Mouse (Mus musculus) cerebellum, adult 18-20 months (tissue): ENCODE results near the gene Coasy.
A peak's percentile ranks its signal among the peaks of the same experiment; 100 is the strongest.

Experiments used
- DNase-seq, 2 experiments: peaks; one replicate each; pipeline ENCODE4 v3.0.0; 2021

Coasy gene

GRCm38 (mm10) chr11:101082208-101083082, at the start of gene Coasy:
Gene Coasy (plus strand): TSS chr11:101082565.
- DNase-seq = peak; percentile 88 to 90

GRCm38 (mm10) chr11:101033856-101034500, 48.4 kb upstream of the Coasy start:
- no peak for DNase-seq

- DNase-seq = no peak
Measured at GRCm38 (mm10) chr11:101034614-101035327, 47.6 kb upstream of the Coasy start.

- no peak for DNase-seq
Measured at GRCm38 (mm10) chr11:101035328-101035695, 47.1 kb upstream of the Coasy start.

- DNase-seq = no peak
Measured at GRCm38 (mm10) chr11:101037795-101038194, 44.6 kb upstream of the Coasy start.

- DNase-seq = no peak
Measured at GRCm38 (mm10) chr11:101045826-101046225, 36.5 kb upstream of the Coasy start.

GRCm38 (mm10) chr11:101046440-101046839, 35.9 kb upstream of the Coasy start:
- DNase-seq = no peak

- DNase-seq = no peak
Measured at GRCm38 (mm10) chr11:101047502-101047901, 34.9 kb upstream of the Coasy start.

- peak; percentile 72 to 79 for DNase-seq
Measured at GRCm38 (mm10) chr11:101050359-101050758, 32.0 kb upstream of the Coasy start.

- peak; percentile 59 to 60 for DNase-seq
Measured at GRCm38 (mm10) chr11:101051051-101051493, 31.3 kb upstream of the Coasy start.

- DNase-seq = peak in 1 of 2 experiments; percentile 48
Measured at GRCm38 (mm10) chr11:101051617-101052016, 30.7 kb upstream of the Coasy start.

GRCm38 (mm10) chr11:101052751-101053473, 29.5 kb upstream of the Coasy start:
- peak in 1 of 2 experiments; percentile 12 for DNase-seq

- no peak for DNase-seq
Measured at GRCm38 (mm10) chr11:101053974-101054373, 28.4 kb upstream of the Coasy start.

GRCm38 (mm10) chr11:101055418-101055817, 26.9 kb upstream of the Coasy start:
- DNase-seq = peak in 1 of 2 experiments; percentile 11

GRCm38 (mm10) chr11:101056885-101057284, 25.5 kb upstream of the Coasy start:
- no peak for DNase-seq

- DNase-seq = peak; percentile 92 to 93
Measured at GRCm38 (mm10) chr11:101057860-101058259, 24.5 kb upstream of the Coasy start.

- no peak for DNase-seq
Measured at GRCm38 (mm10) chr11:101058726-101059125, 23.6 kb upstream of the Coasy start.

GRCm38 (mm10) chr11:101059473-101059872, 22.9 kb upstream of the Coasy start:
- no peak for DNase-seq

GRCm38 (mm10) chr11:101060126-101060525, 22.2 kb upstream of the Coasy start:
- DNase-seq = peak; percentile 65 to 66

GRCm38 (mm10) chr11:101061049-101061448, 21.3 kb upstream of the Coasy start:
- DNase-seq = no peak

GRCm38 (mm10) chr11:101062165-101062884, 20.0 kb upstream of the Coasy start:
- no peak for DNase-seq
